Mouse (Mus musculus) midbrain, postnatal 0 days (tissue): ENCODE measurements around the gene Odr4. TPM values are rescaled to one million over a fixed set of nuclear protein-coding genes. Genes with fewer than 3 reads are reported as not detected.

Experiments used
- ATAC-seq: fragments of 200-750 bp; cut with Nextera tagmentation; 2 replicates; pipeline ENCODE4 v1.8.0; 2017; ENCODE audit warnings: moderate number of reproducible peaks, mild to moderate bottlenecking, moderate TSS enrichment, moderate library complexity; ENCODE audit not compliant: low FRiP score
- DNase-seq: peaks from one replicate; pipeline ENCODE4 v3.0.0-alpha.2; 2015; ENCODE audit warnings: low spot score
- H3K27ac ChIP-seq: fragments of 300-500 bp; sonication (generic); 2 replicates; pipeline ENCODE4 v1.5.1; 2014; ENCODE audit warnings: low read depth, mild to moderate bottlenecking, low read length, mixed read lengths
- H3K27me3 ChIP-seq: fragments of 300-500 bp; sonication (generic); 2 replicates; pipeline ENCODE4 v1.6.1; 2014; ENCODE audit warnings: low read length, control low read depth, mixed read lengths; ENCODE audit not compliant: insufficient read depth
- H3K36me3 ChIP-seq: fragments of 300-500 bp; sonication (generic); 2 replicates; pipeline ENCODE4 v1.6.1; 2014; ENCODE audit warnings: low read length, control low read depth, mixed read lengths; ENCODE audit not compliant: insufficient read depth
- H3K4me1 ChIP-seq: fragments of 300-500 bp; sonication (generic); 2 replicates; pipeline ENCODE4 v1.6.1; 2014; ENCODE audit warnings: mild to moderate bottlenecking, control low read depth, antibody characterized with exemption, low read length, mixed read lengths; ENCODE audit not compliant: insufficient read depth
- H3K4me2 ChIP-seq: fragments of 300-500 bp; sonication (generic); 2 replicates; pipeline ENCODE4 v1.6.1; 2014; ENCODE audit warnings: low read depth, mild to moderate bottlenecking, low read length, mixed read lengths; ENCODE audit not compliant: poor library complexity, severe bottlenecking
- H3K4me3 ChIP-seq: fragments of 300-500 bp; sonication (generic); 2 replicates; pipeline ENCODE4 v1.5.1; 2014; ENCODE audit warnings: low read depth, mild to moderate bottlenecking, low read length, moderate library complexity
- H3K9ac ChIP-seq: fragments of 300-500 bp; sonication (generic); replicated peaks from 2 replicates; pipeline ENCODE4 v1.6.1; 2014; ENCODE audit warnings: mild to moderate bottlenecking, low read length, moderate library complexity, mixed read lengths; ENCODE audit not compliant: poor library complexity, severe bottlenecking
- H3K9me3 ChIP-seq: fragments of 300-500 bp; sonication (generic); 2 replicates; pipeline ENCODE4 v1.6.1; 2016; ENCODE audit warnings: low read length, control low read depth
- CTCF ChIP-seq: IDR thresholded peaks from 2 replicates; pipeline ENCODE4 v1.5.1; 2016; ENCODE audit warnings: antibody characterized with exemption, mild to moderate bottlenecking
- WGBS: fragments of 180-500 bp; shearing (Covaris S2); extraction: QIAGEN DNeasy Blood & Tissue Kit; methylation state at CpG from one replicate; pipeline ENCODE4 v1.1.7; 2014; 5-methylcytosine and 5-hydroxymethylcytosine counted together
- polyA plus RNA-seq: library from polyadenylated mRNA; unstranded; fragments of >200 nt; fragmentation: Nextera tagmentation; extraction: Ambion mirVana; gene quantifications from 2 replicates; pipeline ENCODE4 v1.2.1, GENCODE M21; 2015
- total RNA-seq: library from RNA; depleted of rRNA; stranded (reverse); fragments of >200 nt; gene quantifications from 2 replicates; pipeline ENCODE4 v1.2.3, GENCODE M21; 2014; rRNA removed

The Odr4 gene
- total and polyA plus RNA-seq, 2 experiments from 2014 or later: 20.1 to 44.3 TPM

DNA sequence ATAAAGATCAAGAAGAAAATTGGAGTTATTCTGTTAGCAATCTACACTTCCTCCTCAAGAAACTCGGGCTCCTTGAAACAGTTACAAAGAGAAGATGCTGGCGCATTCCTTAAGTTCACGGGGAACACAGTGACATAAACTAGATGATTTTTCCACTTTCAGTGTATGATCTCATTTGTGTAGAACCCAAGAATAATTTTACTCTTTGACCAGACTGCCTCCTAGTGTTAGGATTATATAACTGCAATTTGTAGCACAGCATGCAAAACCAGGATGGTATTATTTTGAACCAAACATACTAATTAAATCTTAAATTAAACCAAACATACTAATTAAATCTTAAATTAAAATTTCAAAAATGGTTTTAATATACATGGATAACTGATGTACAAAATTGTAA lies 20.0 kb downstream of the Odr4 start:
- H3K4me1 ChIP-seq: no peaks in the 10 kb centered on the region
- H3K9ac ChIP-seq: no peak overlapping the region
- no peak overlapping the region for H3K27ac ChIP-seq
- WGBS: 91% methylated on average over 3 of the region's 3 CpGs
- H3K27me3 ChIP-seq: no peaks in the 10 kb centered on the region
- ATAC-seq (no peak), DNase-seq (peak; percentile 24)
- H3K4me3 ChIP-seq: no peak overlapping the region
- H3K9me3 ChIP-seq: no peaks in the 10 kb centered on the region
- H3K36me3 ChIP-seq: peaks cover 3% of the 10 kb centered on the region; the same call in 1 of the 2 replicates
- no peak overlapping the region for H3K4me2 ChIP-seq
- peak; percentile 70 for TF ChIP-seq CTCF

DNA sequence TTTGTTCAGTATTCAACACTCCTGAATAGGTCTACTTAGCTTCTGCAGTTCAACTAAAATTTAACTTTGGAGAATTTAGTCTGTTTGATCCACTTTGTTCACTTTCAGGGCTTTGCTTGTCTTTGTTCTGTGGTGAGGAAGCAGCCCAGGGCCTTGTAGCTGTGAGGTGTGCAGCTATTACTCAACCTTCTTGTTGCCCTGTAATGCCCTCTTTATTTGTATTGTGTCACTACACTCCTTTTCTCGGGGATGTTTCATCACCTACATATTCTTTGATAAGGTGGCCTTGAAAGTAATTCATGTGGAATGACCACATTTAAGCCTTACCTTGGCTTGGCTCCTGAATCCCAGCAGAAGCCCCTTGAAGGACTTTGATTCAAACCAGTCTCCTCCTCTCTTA lies 32.0 kb downstream of the Odr4 start:
- no peaks in the 10 kb centered on the region for H3K27me3 ChIP-seq
- no peak for TF ChIP-seq CTCF
- no peak overlapping the region for H3K27ac ChIP-seq

DNA sequence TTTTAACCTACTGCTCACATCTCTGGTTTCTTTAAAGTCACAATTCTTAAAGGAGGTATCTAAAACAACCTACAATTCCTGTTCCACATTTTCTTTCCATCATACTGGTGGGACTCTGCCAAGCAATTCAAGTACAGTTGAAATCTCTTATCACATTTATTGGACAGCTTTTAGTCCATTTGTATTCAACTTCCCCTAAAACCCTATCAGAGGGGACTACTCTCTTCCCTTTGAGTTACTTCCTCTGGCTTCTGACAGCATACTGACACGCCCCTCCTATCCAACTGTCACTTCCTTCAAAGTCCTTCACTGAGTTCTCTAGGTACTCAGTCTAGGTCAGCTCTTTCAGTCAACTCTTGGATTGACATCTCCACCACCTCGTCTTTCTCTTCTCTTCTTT lies 57.8 kb downstream of the Odr4 start:
- Histone ChIP-seq H3K27ac (no peak overlapping the region), H3K4me1 (no peaks in the 10 kb centered on the region), H3K4me2 (no peak overlapping the region), H3K9me3 (no peaks in the 10 kb centered on the region), H3K4me3 (no peak overlapping the region), H3K9ac (no peak overlapping the region), H3K36me3 (no peaks in the 10 kb centered on the region), H3K27me3 (no peaks in the 10 kb centered on the region)
- WGBS: 81% methylated on average over 2 of the region's 2 CpGs
- no peak for TF ChIP-seq CTCF
- DNase-seq (no peak), ATAC-seq (no peak)

More for the DNA sequence above, 32.0 kb downstream of the Odr4 start:
- Histone ChIP-seq H3K4me3 (no peak overlapping the region), H3K4me1 (no peaks in the 10 kb centered on the region), H3K9me3 (no peaks in the 10 kb centered on the region), H3K36me3 (peaks cover 8% of the 10 kb centered on the region; the same call in 1 of the 2 replicates), H3K9ac (no peak overlapping the region), H3K4me2 (no peak overlapping the region)
- ATAC-seq (no peak), DNase-seq (no peak)
- WGBS: 94% methylated on average over 1 of the region's 1 CpGs

DNA sequence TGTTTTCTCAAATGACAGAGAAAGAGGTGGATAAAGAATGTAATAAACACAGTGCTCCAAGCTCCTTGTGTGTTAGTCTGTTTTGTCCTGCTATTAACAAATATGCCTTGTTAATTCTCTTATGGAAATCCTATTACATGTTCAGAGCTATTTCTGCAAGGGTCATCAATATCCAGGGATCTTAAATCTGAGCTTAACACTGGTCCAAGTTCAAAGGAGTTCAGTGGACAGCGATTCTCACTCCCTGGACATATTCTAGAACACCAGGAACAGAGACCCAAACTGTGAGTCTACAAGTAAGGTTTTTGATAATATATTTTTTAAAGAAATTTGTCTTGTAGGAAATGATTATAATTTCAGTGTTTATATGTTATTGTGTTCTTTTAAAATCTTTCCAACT lies 73.7 kb downstream of the Odr4 start, which contains the start of gene Pdc:
Gene Pdc (plus strand): TSS at position 213 of the 400 bp plus-strand sequence.
- H3K36me3 ChIP-seq: no peaks in the 10 kb centered on the region
- no peak for TF ChIP-seq CTCF
- DNase-seq: no peak
- no peak within 1 kb of the TSS for H3K4me2 ChIP-seq
- H3K27me3 ChIP-seq: no peaks in the 10 kb centered on the region
- no peaks in the 10 kb centered on the region for H3K4me1 ChIP-seq
- ATAC-seq: no peak
- no peak within 1 kb of the TSS for H3K9ac ChIP-seq
- no peaks in the 10 kb centered on the region for H3K9me3 ChIP-seq
- H3K4me3 ChIP-seq: no peak within 1 kb of the TSS
- WGBS: 82% methylated on average over 1 of the region's 1 CpGs
- H3K27ac ChIP-seq: no peak within 1 kb of the TSS

Other genes with a start within 250 kb of the Odr4 start
- not detected in 2 replicates for gene Pdc, start 73.7 kb downstream of the Odr4 start, total RNA-seq
- not detected in 2 replicates for gene Pdc, start 73.7 kb downstream of the Odr4 start, polyA plus RNA-seq
- gene Tpr, start 242 bp downstream of the Odr4 start, total RNA-seq: 80.8 and 84.8 TPM in 2 replicates
- gene Tpr, start 242 bp downstream of the Odr4 start, polyA plus RNA-seq: 116 and 147 TPM in 2 replicates
- gene Prg4, start 73.1 kb upstream of the Odr4 start, total RNA-seq: 0.71 and 12.9 TPM in 2 replicates
- gene Prg4, start 73.1 kb upstream of the Odr4 start, polyA plus RNA-seq: 1.4 and 2.0 TPM in 2 replicates